In the genomic region with DNA sequence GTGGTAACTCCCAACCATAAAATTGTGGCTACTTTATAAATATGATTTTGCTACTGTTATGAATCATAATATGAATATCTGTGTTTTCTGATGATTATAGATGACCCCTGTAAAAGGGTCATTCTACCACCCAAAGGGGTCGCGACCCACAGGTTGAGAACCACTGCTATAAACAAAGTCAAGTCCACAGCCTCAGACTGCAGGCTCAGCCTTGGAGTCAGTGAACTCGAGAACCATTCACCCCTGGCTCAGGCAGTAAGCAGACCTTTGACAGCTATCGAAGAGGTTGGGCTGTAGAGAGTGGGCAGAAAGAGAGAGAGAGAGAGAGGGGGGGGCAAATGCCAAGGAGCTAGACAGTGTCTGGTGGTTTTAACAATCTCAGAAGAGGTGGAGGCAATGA, we compare ENCODE assay signal across 12 mouse cellular contexts.
"Had no signal": no experiment of that assay in that cellular context is flagged by ENCODE, and none has a peak within 500 bp of the region (broad histone marks: within the 10 kb centered on the region; RNA-seq: fewer than 3 reads in every experiment).

No protein-coding gene starts in this region.

- DNase-seq: lung, embryonic 14.5 days; lung, postnatal 10 days; lung, postnatal 4 days; midbrain, embryonic 14.5 days; retina, postnatal 1 day; right cerebral cortex, adult 18-20 months; right cerebral cortex, postnatal 25 days; right cerebral cortex, postnatal 4 days; spleen, adult 18-20 months; thymus, adult 18-20 months; thymus, postnatal 14 days; thymus, postnatal 36 days had no signal
